Mouse (Mus musculus) heart, postnatal 0 days (tissue): ENCODE data around the gene Usp27x.

Experiments used
- CTCF ChIP-seq: IDR thresholded peaks from 2 replicates; pipeline ENCODE4 v1.5.1; 2016; ENCODE audit warnings: antibody characterized with exemption, control low read depth, low read depth
- EP300 ChIP-seq: IDR thresholded peaks from 2 replicates; pipeline ENCODE4 v1.6.1; 2016; ENCODE audit warnings: antibody characterized with exemption, low read depth

DNA sequence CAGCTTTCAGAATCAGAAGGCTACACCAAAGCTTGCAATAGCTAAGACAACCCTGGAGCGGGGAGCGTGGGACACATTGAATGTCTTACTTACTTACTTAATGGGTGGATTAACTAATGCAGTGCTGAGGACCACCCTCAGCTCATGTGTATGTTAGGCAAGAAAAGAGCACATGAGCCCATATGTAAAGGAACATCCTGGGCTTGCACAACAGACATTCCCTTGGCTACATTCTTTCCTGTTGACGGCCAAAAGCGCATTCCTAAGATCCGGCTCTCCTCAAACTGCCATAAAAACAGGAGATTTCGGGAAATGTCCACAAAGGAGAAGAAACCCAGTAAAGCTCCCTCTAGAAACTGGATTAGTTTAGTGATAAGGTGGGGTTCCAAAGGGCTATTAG is 39.7 kb upstream of the Usp27x start:
- TF ChIP-seq EP300: no peak
- no peak for TF ChIP-seq CTCF
